Mouse (Mus musculus): ENCODE measurements around the gene Cep350. TPM values are rescaled to one million over a fixed set of nuclear protein-coding genes. Genes with fewer than 3 reads are reported as not detected.
"Not testable (repeated sequence)": the region's sequence is repeated elsewhere in the genome, so short reads cannot be mapped to it uniquely, and the experiment has no call there.

The Cep350 gene
- total RNA-seq, 2 experiments from 2014 or later: 33.6 to 37.5 TPM

DNA sequence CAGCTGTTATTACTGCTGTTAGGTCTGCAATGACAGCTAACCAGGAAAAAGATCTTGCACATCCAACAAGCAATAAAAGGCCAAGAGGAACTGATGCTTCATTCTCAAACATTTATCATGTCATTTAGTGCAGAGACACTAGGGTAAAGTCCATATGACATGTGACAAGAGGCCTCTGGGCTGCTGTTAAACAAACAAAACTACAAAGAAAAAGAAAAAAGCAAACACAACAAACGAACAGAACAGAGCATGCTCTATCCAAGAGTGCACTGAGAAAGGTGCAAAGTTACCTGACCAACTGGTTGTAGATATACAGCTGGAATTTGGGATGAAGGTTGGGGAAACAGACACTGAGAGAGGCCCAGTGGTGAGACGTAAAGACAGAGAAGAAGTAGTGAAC, 86.2 kb downstream of the Cep350 start:
- DNase-seq: no peak

DNA sequence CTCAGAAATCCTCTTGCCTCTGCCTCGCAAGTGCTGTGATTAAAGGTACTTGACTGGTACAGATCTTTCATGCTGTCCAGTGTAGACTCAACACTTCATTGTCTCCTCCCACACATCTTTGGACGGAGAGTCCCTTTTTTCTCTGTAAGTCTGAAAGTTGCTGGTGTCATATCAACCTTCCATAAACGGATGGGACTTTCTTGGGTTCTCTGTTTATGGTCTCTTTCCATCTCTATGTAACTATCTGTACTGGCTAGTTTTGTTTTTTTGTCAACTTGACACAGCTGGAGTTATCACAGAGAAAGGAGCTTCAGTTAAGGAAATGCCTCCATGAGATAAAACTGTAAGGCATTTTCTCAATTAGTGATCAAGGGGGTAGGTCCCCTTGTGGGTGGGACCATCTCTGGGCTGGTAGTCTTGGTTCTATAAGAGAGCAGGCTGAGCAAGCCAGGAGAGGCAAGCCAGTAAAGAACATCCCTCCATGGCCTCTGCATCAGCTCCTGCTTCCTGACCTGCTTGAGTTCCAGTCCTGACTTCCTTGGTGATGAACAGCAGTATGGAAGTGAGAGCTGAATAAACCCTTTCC, 90.3 kb downstream of the Cep350 start:
- not testable (repeated sequence) for DNase-seq

DNA sequence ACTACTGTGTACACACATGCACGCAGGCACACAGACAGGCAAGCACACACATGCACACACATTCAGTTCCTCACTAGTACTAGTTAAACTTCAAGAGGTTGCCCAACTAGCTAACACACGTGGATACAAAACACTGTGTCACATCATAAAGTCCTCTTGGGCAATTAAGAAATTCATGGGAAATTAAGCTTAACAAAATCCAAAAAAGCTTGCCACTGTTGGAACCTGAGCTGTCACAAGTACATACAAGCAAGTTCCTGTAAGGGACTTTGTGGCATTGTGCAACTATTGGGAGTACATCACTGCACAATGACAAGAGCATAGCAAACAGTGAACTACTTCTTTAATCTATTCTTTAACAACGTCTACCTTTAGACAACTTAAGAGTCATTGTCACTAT, 93.5 kb downstream of the Cep350 start:
- no peak for DNase-seq

DNA sequence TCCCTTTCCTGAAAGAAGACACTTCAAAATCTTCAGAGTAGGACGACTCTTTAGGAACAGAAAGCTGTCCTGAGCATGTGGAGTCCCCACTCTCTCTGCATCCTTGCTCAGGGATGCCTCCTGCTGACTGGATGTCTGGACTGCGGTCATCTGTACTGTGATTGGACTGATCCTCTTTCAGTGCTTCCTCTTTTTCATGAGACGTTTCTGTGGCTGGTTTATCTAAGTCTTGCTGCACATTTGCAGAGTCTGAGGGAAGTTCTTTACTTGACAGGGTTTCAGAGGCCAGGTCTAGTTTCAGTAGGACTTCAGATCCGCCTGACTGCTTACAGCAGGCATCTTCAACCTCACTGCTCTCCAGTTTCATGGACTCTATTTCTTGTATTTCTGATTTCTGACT, 110.1 kb downstream of the Cep350 start:
- no peak for DNase-seq

DNA sequence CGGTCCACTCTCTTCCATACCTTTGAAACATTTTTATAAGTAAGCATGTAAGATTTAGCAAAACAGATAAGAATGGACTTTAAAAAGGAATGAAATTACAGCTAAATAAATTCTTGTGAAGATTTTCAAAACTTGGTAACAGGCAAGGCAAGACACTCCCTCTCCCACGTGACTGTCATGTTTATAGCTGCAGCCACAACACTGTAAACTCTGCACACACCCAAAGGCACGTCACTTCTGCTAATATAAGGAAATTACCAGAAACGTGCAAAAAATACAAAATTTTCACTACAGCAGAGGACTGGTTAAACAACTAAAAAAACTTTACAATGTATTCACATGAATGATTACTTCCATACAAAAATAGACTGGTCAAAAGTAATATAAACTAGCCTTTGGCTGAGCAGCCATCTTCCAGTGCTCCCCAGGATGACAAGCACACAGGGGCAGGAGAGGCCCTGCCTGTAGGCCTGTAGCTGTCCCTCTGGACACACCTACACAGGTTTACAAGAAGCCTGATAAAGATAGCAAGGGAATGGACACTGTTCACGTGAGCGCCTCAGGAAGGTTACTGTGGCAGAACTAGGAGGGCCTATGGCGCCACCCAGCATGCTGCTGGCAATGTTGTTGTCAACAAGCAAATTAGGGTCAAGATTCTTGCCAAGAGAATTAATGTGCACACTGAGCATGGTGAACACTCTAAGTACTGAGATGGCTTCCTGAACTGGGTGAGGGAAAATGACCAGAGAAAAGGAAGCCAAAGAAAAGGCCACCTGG, 117.9 kb downstream of the Cep350 start:
- DNase-seq: no peak

DNA sequence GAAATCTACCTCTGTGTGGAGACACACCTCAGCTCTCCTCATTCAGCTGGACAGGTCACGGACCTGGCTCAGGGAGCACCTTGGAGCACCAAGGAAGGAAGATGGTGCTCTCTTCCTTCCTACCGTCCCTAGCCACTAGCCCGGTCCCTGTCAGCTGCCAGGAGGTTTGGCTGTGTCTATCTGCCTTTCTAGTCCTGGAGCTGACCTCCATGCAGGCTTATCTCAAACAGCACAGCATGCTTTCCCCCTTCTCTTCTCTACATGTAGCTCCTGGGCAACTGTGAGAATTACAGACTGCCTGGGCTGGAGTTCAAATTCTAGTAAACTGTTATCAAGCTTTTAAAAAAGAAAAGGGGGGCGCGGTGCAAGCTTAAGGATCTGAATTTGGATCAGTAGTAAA, 120.0 kb downstream of the Cep350 start:
- DNase-seq: no peak

DNA sequence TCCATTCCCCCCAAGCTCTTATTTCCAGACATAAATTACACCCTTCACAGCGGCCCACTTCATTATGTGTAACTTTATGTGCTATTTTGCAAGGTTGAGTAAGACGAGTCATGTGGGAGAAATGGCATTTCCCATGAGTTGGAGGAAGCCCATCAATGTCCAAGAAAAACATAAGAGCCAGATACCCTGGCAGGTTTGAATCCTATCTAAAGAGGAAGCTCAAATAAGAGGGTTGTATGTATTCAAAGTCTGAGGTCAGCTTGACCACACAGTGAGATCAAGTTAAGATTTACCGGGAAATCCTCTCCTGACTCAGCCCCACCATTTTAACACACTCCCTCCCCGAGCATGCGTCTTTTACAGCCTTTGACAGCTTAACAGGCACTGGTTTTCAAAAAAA, 128.8 kb downstream of the Cep350 start:
- no peak for DNase-seq

DNA sequence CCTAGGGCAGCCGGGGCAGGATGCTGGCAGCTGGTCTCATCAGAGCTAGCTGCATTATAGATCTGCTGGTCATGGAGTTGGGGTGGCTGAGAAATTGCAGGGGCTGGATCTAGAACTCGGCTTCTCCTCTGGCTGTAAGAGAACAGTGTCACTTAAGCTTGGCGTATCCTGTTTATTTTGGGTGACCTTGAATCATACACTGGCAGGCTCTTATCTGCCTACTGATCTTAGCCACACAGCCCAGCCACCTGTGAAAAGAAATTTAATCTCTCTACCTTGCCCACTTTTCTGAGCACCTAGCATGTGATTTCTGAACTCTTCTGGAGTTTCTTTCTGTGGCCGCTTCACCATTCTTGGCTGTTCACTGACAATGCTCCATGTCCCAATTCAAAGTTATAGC, 129.5 kb downstream of the Cep350 start:
- DNase-seq: no peak

DNA sequence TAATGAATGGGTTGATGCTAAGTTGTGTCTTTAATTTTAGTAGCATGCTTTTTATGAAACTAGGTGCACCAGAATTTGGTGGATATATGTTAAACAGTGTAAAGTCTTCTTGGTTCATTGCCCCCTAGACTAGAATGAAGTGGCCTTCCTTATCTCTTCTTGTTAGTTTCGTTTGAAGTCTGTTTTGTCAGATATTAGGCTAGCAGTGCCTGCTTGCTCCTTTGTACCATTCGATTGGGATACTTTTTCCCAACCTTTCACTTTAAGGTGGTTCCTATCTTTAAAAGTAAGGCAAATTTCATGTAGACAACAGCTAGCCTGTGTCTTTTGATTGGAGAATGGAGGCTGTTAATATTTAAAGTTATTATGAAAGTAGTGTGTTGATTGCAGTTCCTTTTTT, 137.4 kb downstream of the Cep350 start:
- no peak for DNase-seq

DNA sequence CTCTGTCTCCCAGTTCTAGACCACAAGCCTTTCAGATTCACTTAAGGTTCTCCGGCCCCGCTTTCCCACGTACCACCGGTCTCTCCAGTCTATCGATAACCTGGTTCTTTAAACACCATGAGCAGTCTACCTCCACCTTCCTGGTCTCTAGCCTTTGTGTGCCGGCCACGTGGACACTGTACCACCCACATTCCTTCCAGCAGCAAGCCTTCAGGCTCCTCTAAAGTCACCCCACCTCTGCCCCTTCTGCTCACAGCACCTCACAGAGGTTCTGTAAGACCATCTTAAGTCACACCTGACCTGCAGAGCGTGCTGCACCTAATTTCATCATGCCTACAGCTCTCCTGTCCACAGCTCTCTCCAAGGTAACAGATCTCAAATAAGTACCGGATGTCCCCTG, 139.4 kb downstream of the Cep350 start:
- no peak for DNase-seq

DNA sequence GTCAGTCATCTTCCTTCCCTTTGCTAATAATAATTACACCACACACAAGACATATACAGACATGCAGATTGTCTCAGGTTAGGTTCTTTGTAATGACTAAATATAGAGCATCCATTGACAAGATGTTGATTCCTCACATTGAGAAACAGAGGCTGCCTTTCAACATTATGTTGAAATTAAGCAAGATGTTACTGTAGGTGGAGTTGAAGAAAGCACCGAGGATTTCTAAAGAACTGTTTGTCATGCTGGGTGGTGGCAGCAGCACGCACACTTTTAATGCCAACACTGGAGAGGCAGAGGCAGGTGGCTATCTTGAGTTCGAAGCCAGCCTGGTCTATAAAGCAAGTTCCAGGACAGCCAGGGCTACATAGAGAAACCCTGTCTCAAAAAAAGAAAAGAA, 141.1 kb downstream of the Cep350 start:
- no peak for DNase-seq

DNA sequence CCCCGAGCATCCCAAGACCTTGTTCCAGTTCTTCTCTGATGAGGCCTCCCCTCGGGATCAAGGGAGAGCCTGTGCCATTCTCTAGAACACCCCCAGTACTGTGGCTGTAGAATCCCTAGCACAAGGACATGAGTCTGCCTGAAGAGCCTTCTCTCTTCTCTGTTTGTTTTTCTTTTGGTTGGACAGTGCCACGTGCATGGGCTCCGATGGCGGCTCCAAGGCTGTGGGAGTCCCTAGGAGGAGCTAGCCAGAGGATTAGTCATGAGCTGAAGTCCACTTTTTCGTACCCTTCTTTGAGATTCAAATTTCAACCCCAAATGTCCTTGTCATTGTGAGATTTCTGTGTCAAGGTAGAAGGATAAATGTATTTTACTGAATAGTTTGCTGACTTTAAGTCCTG, 142.2 kb downstream of the Cep350 start:
- no peak for DNase-seq

DNA sequence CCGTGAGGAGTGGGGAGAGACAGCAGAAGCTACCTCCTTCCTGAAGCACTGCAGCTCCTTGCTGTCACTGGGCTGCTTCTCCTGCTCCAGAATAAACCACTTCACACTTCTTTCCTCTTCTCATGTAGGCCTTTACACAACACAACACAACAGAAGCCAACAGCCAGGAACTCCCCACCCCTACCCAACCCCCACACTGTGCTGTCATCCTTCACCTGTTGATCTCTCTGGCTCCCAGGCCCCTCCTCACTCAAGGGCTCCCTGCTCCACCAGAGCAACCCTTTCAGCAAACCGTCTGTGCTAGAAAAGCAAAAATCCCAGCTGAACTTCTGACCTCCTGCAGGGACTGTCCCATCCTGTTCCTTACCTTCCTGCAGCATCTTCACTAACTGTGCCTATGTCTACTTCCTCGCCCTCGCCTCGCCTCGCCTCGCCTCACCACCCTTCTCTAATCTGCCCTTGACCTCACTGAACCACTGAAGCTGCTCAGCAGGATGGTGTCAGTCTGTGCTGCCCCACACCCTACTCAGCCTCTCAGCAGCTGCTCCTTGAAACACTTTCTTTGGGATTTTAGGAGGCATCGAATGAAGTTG, 145.3 kb downstream of the Cep350 start:
- no peak for DNase-seq

DNA sequence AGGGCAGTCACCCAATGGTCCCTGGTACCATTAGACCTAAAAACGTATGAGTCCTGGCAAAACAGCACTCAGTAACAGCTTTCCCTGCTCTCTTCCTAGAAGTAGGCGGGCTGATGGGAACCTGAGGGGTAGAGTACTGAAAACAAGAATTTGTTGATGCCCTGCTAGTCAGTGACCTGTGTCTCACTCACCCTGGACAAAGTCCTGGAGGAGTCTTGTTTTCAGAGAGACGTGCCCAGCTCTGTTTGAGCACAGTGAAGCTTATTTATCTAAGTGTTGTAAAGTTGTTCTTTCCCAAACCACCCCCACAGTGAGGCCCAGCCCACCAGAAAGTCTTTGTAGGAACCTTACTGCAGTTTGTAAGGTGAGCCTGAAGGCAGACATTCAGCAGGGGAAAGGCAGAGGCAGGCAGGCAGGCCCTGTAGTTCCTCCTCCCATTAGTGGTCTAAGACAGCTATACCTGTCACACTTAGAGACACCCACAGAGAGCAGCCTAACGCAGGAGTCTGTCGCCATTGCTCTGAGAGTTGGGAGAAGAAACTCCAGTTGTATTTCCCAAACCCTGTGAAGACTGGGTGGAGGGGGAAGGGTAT, 146.2 kb downstream of the Cep350 start:
- no peak for DNase-seq

DNA sequence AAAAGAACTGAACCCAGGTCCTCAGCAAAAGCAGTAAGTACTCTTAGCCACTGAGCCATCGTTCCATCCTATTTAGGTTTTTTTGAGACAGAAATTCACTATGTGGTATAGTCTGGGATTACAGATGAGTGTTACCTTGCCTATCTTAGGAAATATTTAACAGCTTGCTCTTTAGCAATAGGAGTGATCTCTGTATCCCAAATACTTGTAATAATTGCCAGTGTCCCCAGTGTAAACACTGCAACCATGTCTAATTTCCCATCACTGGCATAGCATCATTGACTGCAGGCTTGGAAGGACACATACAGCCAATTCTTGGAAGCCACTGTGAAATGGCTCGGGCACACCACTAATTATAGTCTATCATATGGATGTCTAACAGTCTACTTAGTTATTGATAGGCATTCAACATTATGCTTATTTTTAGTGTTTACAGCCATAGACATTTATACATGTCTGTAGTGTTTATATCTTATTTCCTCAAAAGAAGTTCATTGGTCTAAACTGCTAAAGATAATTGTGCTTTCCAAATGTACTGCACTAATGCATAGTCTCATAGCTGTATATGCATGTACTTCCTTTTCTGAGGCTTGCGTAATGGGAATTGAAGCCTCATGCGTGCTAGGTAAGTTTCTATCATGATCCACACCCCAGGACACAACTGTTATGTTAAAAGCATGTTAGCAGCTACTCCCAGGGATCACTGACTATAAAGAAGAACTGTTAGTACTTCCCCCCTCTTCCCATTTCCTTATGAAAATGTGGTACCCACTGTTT, 146.9 kb downstream of the Cep350 start:
- no peak for DNase-seq

DNA sequence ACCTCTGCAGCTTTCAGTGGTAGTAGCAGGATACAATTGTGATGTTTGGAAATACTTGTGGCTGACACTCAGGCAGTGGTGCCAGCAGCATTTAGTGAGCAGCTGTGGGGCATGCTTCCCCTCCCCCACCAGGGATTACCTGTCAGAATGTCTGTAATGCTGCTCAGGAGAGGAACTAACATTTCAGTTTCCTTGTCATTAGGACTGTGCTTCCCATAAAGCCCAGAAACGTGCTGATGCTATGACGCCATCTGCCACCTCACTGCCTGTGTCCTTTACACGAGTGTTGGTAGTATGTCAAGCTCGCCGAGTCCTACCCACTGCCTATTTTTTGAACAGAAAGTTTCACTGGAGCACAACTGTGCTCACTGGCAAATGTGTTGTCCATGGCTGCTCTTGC, 152.4 kb downstream of the Cep350 start:
- DNase-seq: no peak

DNA sequence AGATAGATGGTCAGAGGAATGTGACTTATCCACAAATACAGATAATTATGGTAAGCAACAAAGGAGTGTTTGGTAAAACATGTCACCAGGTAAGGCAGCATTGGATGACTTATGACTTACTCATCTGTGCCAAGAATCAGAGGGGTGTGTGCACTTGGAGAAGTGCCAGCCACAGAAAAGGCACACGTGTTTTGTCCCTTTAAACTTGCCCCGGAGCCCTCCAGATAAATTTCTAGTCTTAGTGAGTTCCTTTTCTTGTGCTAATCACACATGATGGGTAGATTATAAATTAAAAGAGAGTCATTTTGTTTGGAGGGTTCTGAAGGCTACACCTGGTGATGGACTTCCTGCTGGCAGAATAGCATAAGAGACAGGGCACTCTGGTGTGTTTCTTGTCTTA, 156.9 kb downstream of the Cep350 start:
- DNase-seq: no peak

DNA sequence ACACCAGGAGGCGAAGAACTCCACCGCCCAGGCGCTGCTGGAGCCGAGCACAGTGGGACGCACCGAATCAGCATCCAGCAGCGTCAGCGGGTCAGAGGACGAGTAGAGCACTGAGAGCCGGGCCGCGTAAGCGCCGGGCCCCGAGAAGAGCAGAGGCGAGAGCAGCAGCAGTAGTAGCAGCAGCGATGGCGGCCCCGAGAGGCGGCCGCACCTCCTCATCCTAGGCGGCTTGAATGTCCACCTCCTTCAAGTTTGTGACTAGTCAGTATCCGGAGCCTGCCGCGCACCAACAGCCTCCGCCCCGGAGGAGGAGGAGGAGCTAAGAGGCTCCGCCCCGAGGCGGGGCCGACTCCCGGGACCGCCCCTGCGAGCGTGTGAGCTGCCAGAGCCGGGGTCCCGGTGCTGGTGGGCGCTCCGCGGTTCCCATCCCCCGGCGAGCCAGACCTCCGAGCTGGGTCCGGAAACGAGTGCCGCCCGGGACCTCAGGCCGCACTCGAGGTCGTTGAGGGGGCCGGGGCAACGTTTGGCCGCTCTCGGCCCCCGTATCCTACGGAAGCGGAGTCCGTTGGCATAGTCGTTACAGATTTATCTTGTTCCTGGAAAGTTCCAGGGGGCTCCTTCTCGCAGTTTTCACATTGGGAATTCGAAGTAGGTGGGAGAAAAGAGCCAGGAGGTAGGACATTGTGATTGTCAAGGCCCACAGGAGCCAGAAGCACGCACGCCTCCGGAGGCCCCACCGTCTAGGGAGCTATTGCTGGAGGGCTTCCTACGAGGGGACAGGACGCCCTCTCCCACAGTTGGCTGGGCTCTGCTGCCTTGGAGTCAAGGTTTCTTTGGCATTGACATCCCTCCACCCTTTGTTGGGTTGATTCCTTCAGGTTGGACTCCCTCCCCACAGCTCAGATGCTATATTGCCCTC, 160.2 kb downstream of the Cep350 start, which contains the start of gene Qsox1:
Gene Qsox1 (minus strand): TSS at position 309 of the 919 bp plus-strand sequence.
- DNase-seq: peak; percentile 83

DNA sequence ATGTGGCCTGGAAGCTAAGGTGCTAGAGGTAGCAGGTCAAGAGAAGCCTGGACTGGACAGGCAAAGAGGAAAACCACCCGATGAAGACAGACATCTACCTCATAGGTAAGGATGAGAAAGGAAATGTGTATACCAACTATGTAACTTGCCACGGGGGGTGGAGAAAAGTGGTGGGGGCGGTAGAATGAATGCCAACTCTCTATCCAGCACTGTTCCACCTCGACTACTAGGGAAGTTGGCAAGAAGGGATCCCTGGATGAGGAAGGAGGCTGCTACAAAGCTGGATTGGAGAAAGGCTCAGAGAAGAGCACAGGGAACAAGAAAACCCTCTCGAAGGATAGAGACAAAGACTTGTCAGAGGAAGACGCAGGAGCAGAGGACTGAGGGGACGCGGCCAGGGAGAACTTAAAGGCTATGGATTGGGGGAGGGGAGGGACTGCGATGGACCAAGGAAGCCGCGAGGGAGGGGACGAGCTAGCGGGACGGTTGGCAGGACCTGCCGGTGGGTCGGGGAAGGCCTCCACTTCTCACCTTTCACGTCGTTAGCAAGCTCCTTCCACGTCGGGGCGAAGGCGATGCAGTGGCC, 161.0 kb downstream of the Cep350 start:
- DNase-seq: no peak

DNA sequence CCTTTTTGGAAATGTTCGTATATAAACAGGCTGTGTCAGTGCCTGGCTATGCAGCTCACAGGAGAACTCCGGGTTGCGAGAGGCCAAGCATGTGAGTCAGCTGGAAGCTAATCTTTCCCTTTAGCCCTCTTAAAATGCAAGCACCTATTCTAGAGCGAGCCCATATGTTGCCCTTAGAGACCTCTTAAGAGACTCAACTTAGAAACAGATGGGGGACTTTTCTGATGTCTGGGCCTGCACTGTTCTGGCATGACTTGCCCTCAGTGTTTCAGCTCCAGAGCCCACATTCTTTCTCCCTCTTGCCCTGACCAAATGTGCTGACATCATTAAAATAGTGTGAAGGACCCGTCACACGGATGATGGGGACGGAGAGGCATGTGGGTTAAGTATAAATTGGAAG, 162.4 kb downstream of the Cep350 start:
- no peak for DNase-seq
